Mouse (Mus musculus) stomach, postnatal 0 days (tissue): ENCODE results near the gene Gabpb2.

Experiments used
- CTCF ChIP-seq: IDR thresholded peaks from 2 replicates; pipeline ENCODE4 v1.5.1; 2016; ENCODE audit warnings: antibody characterized with exemption, low read depth, mild to moderate bottlenecking, moderate library complexity
- EP300 ChIP-seq: optimal IDR thresholded peaks from 2 replicates; pipeline ENCODE3; 2016; ENCODE audit warnings: antibody characterized with exemption

GRCm38 (mm10) chr3:95237541-95238099 is 19.9 kb upstream of the Gabpb2 start:
- TF ChIP-seq CTCF = no peak
- TF ChIP-seq EP300 = no peak
